Mouse (Mus musculus) left cerebral cortex, postnatal 4 days (tissue): ENCODE measurements at regions not wholly inside any gene's neighbourhood (a gene's known extent, or its start where the extent isn't known, plus 50 kb on each side); places are given as distances from the start of the nearest gene placed in this dataset.

Experiments used
- DNase-seq: peaks from one replicate; pipeline ENCODE4 v3.0.0-alpha.2; 2022
- intact Hi-C: fragments of 180-260 bp; cut with DNase I; formaldehyde crosslinking; loops from one replicate; pipeline ENCODE4 v1.15.1; 2025

DNA sequence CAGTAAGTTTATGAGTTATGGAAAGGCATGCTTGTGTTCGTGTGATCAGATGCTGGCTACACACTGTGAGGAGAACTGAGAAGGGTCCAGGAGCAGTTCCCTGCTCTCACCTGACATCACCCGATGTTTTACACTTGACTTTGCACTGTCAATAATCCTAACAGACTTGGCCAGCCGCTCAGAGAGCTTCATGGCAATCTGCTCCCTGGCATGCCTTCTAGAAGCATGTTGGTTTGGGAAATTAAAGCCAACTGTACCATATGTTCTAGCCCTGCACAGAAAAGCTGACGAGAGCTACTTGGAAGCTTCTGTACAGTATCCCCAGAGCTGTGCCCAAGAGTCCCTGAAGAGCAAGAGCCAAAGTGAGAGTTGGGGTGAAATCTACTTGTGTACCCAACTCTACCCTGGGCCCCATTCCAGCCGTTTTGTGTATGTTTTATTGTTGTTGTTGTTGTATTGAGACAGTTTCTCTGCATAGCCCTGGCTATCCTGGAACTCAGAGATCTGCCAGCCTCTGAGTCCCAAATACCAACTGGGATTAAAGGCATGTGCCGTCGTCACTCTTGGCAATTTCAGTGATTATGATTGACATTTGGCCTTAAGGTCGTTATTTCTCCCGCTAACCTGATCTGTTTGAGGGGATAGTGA, 56.5 kb upstream of the Cnksr3 start:
- peak; percentile 76 for DNase-seq
- intact Hi-C loops: no loop called here

DNA sequence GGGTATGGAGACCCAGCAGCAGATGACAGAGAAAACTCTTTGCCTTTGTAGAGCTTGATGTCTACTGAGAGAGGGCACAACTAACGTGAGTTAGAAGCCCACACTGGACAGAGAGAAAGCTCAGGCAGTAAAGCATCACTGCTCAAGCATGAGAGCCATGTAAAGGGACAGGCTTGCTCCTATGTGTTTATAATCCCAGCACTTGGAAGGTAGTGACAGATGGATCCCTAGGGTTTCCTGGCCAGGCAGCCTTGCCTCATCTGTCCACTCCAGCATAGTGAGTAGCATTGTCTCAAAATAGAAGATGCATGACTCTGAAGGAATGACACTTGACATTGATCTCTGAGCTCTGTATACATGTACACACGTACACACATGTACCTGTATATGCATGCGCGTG, 55.9 kb upstream of the Cnksr3 start:
- intact Hi-C loops: no loop called here
- peak; percentile 56 for DNase-seq

DNA sequence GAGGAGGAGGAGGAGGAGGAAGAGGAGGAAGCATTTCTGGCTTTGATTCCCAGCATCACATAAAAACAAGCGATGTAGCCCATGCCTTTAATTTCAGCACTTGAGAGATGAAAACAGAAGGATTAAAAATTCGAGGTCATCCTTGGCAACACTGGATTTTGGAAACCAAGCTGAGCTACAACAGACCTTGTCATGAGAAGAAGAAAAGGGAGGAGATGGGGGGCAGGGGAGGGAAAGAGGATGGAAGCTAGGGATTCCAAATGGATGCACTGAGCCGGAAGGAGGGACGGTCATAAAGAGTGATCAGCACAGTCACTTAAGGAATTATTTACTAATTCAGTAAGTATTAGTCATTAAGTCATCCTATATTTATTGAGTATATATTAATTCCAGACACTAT, 55.1 kb upstream of the Cnksr3 start:
- intact Hi-C loops: no loop called here
- no peak for DNase-seq

DNA sequence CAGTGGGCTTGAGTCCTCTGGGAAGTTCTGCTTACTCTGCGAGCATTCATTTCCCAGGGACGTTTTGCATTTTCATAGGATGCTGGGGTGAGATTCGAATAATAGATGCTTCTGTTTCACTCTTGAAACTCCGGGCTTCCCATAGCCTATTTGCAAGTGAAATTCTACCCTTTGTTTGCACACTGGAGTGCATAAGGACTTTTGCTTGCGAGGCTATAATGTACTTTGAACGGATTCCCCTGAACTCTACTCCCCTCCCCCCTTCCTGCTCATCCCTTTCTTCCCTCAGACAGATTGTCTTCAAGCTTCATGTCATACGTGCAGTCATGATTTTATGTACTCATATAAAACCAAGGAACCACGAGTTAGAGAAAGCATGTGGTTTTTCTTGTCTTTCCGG, 53.4 kb upstream of the Cnksr3 start:
- no peak for DNase-seq
- intact Hi-C loops: no loop called here

DNA sequence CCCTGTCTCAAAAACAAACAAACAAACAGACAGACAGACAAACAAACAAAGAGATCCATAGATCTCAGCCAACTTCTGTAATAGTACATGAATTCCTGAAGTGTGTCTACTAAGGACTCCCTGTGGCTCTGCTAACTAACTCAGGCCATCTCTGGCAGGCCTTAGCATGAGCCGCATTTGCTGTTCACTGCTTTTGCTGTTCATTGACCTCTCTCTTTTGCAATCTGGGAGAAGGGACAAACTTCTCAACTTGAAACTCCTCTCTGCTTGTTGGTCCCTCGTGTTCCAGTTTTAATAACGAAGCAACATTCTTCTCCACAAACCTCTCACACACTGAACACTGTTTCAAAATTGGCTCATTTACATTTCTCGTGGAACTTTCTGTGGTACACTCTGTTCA, 52.7 kb upstream of the Cnksr3 start:
- intact Hi-C loops: no loop called here
- no peak for DNase-seq
